Mouse (Mus musculus) heart, embryonic 12.5 days (tissue): Measurements from ENCODE around the gene Ugt1a1. TPM values are rescaled to one million over a fixed set of nuclear protein-coding genes. Genes with fewer than 3 reads are reported as not detected.

ENCODE experiments used
- ATAC-seq: fragments of 200-750 bp; cut with Nextera tagmentation; 2 replicates; pipeline ENCODE4 v1.8.0; 2017; ENCODE audit warnings: moderate TSS enrichment, moderate library complexity; ENCODE audit not compliant: insufficient number of reproducible peaks, low FRiP score
- H3K27ac ChIP-seq: fragments of 300-500 bp; sonication (generic); 2 replicates; pipeline ENCODE4 v1.5.1; 2016; ENCODE audit warnings: mild to moderate bottlenecking, moderate library complexity; ENCODE audit not compliant: poor library complexity, severe bottlenecking
- H3K27me3 ChIP-seq: fragments of 300-500 bp; sonication (generic); replicated peaks from 2 replicates; pipeline ENCODE4 v1.6.1; 2016; ENCODE audit warnings: mild to moderate bottlenecking, moderate library complexity
- H3K36me3 ChIP-seq: fragments of 300-500 bp; sonication (generic); 2 replicates; pipeline ENCODE4 v1.6.1; 2016; ENCODE audit warnings: mild to moderate bottlenecking, moderate library complexity
- H3K4me1 ChIP-seq: fragments of 300-500 bp; sonication (generic); replicated peaks from 2 replicates; pipeline ENCODE4 v1.6.1; 2016; ENCODE audit warnings: mild to moderate bottlenecking
- H3K4me2 ChIP-seq: fragments of 300-500 bp; sonication (generic); 2 replicates; pipeline ENCODE4 v1.6.1; 2016; ENCODE audit warnings: mild to moderate bottlenecking, moderate library complexity
- H3K4me3 ChIP-seq: fragments of 300-500 bp; sonication (generic); 2 replicates; pipeline ENCODE4 v1.5.1; 2016; ENCODE audit warnings: mild to moderate bottlenecking
- H3K9ac ChIP-seq: fragments of 300-500 bp; sonication (generic); 2 replicates; pipeline ENCODE4 v1.6.1; 2016; ENCODE audit warnings: mild to moderate bottlenecking, moderate library complexity
- H3K9me3 ChIP-seq: fragments of 300-500 bp; sonication (generic); replicated peaks from 2 replicates; pipeline ENCODE4 v1.6.1; 2016; ENCODE audit warnings: mild to moderate bottlenecking, moderate library complexity
- WGBS: fragments of 180-500 bp; shearing (Covaris S2); methylation state at CpG from one replicate; pipeline ENCODE4 v1.1.7; 2016; 5-methylcytosine and 5-hydroxymethylcytosine counted together
- polyA plus RNA-seq: library from polyadenylated mRNA; unstranded; fragments of >200 nt; fragmentation: Nextera tagmentation; extraction: Ambion mirVana; gene quantifications from 2 replicates; pipeline ENCODE4 v1.2.1, GENCODE M21; 2016

Ugt1a1 gene
- polyA plus RNA-seq, 1 experiment from 2014 or later, result 0.22 TPM

DNA sequence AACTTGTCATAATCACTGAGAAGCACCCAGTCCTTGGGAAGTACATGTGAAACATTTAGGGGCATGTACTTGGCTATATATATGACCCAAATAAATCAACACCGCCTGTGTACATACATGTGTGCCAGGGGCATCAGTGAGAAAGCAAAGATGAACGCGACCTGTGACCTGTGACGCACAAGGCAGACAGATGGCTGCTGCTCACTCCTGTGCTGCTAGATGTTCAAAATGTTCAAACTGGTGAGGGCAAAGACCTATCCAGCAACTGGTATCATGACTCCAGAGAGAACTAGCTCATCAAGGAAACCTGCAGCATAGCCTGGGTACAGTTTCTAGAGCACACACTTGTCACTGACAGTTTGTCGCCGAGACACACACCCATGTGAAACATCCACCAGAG, 55.7 kb downstream of the Ugt1a1 start:
- ATAC-seq, result no peak
- Histone ChIP-seq H3K4me3 (no peak overlapping the region), H3K4me1 (peaks cover 17% of the 10 kb centered on the region), H3K4me2 (no peak overlapping the region), H3K9me3 (no peaks in the 10 kb centered on the region), H3K36me3 (peaks cover 91% of the 10 kb centered on the region), H3K9ac (no peak overlapping the region), H3K27ac (no peak overlapping the region), H3K27me3 (no peaks in the 10 kb centered on the region)
- 91% methylated on average over 6 of the region's 6 CpGs for WGBS

GRCm38 (mm10) chr1:88268070-88268469, 56.3 kb downstream of the Ugt1a1 start:
- H3K27me3 ChIP-seq, result no peaks in the 10 kb centered on the region
- ATAC-seq, result no peak

More at GRCm38 (mm10) chr1:88268070-88268469, 56.3 kb downstream of the Ugt1a1 start:
- H3K27ac ChIP-seq, result no peak overlapping the region
- WGBS, result 85% methylated on average over 6 of the region's 6 CpGs
- H3K4me3 ChIP-seq, result no peak overlapping the region
- H3K36me3 ChIP-seq, result peaks cover 91% of the 10 kb centered on the region
- H3K4me1 ChIP-seq, result peaks cover 11% of the 10 kb centered on the region; the same call in 1 of the 2 replicates
- H3K4me2 ChIP-seq, result no peak overlapping the region
- no peaks in the 10 kb centered on the region for H3K9me3 ChIP-seq
- no peak overlapping the region for H3K9ac ChIP-seq

Other genes with a start within 250 kb of the Ugt1a1 start
- gene Usp40, start 203.4 kb upstream of the Ugt1a1 start, polyA plus RNA-seq, result 32.7 and 35.4 TPM in 2 replicates
- gene Ugt1a10, start 156.6 kb upstream of the Ugt1a1 start, polyA plus RNA-seq, result not detected in 2 replicates
- gene Ugt1a9, start 141.2 kb upstream of the Ugt1a1 start, polyA plus RNA-seq, result not detected in 2 replicates
- gene Ugt1a8, start 124.1 kb upstream of the Ugt1a1 start, polyA plus RNA-seq, result not detected in 2 replicates
- 0.58 and 0.78 TPM in 2 replicates for gene Ugt1a7c, start 116.9 kb upstream of the Ugt1a1 start, polyA plus RNA-seq
- gene Ugt1a6b, start 108.7 kb upstream of the Ugt1a1 start, polyA plus RNA-seq, result not detected in 2 replicates
- gene Ugt1a6a, start 77.2 kb upstream of the Ugt1a1 start, polyA plus RNA-seq, result not detected in 2 replicates
- not detected in 2 replicates for gene Ugt1a5, start 45.9 kb upstream of the Ugt1a1 start, polyA plus RNA-seq
- not detected in 2 replicates for gene Ugt1a2, start 11.4 kb upstream of the Ugt1a1 start, polyA plus RNA-seq
- gene Dnajb3, start 6.2 kb upstream of the Ugt1a1 start, polyA plus RNA-seq, result 7.6 and 8.4 TPM in 2 replicates
- 0.56 and 0.83 TPM in 2 replicates for gene Mroh2a, start 15.0 kb downstream of the Ugt1a1 start, polyA plus RNA-seq
- 141 TPM in 2 replicates for gene Hjurp, start 65.7 kb downstream of the Ugt1a1 start, polyA plus RNA-seq
- 0.05 TPM in 1 of 2 replicates, not detected in the other for gene Trpm8, start 65.7 kb downstream of the Ugt1a1 start, polyA plus RNA-seq
- gene Spp2, start 195.0 kb downstream of the Ugt1a1 start, polyA plus RNA-seq, result 1.1 and 3.2 TPM in 2 replicates